Mouse (Mus musculus) cerebral cortex, adult 2 months (tissue): ENCODE results near the gene Plcxd3.

Source experiments
- WGBS: fragments of 180-500 bp; shearing (Covaris S2); methylation state at CpG from one replicate; pipeline ENCODE4 v1.1.7; 2018; 5-methylcytosine and 5-hydroxymethylcytosine counted together

The Plcxd3 gene

GRCm38 (mm10) chr15:4375423-4376220 is at the start of gene Plcxd3:
Gene Plcxd3 (plus strand): TSS chr15:4375491.
- 1% methylated on average over 33 of the region's 33 CpGs for whole genome bisulfite sequencing

DNA sequence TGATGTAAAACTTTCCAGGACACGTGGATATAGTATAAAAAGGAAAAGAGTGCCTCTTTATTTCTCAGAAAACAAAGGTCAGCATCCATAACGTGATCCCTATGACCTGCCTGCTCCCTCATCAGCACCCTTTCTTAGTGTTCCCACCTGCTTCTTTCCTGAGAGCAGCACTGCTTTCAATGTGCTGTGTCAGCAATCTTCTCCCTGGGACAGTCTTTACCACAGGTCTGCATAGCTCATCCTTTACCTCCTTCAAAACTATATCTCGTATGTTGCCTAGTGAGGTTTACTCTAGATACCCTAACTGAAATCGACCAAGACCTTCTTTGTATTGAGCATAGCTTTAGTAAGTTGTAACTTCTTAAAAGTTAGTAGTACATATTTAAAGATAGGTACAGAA is 43.4 kb upstream of the Plcxd3 start:
- WGBS, result 79% methylated on average over 4 of the region's 4 CpGs

DNA sequence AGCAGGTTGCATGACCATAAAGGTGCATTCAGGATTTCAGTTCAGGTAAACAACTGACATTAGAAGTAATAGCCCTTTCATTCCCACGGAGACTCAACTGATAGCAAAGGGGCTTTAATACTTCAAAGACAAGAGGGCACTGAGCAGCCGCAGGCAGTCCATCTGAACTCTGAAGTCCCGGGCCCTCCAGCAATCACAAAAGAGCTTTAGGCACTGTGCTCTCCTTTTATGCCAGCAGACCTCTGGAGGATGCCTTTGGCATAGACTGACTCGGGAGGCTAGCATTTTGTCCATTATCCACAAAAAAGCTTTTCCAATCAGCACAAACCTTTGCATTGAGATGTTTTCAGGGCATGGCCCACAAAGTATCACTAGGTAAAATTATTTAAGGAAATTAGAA is 33.7 kb upstream of the Plcxd3 start:
- WGBS, result 49% methylated on average over 4 of the region's 4 CpGs

GRCm38 (mm10) chr15:4348816-4349553 is 26.3 kb upstream of the Plcxd3 start:
- 50% methylated on average over 7 of the region's 7 CpGs for WGBS

GRCm38 (mm10) chr15:4356397-4356796 is 18.9 kb upstream of the Plcxd3 start:
- WGBS, result 86% methylated on average over 11 of the region's 11 CpGs

- WGBS, result 74% methylated on average over 4 of the region's 4 CpGs
These were observed 17.6 kb upstream of the Plcxd3 start for GRCm38 (mm10) chr15:4357706-4358105.

GRCm38 (mm10) chr15:4367801-4368200 is 7.5 kb upstream of the Plcxd3 start:
- WGBS, result 79% methylated on average over 2 of the region's 2 CpGs

- WGBS, result 55% methylated on average over 6 of the region's 6 CpGs
These were observed 769 bp upstream of the Plcxd3 start for GRCm38 (mm10) chr15:4374453-4374990.

GRCm38 (mm10) chr15:4375031-4375422 is 264 bp upstream of the Plcxd3 start:
- 16% methylated on average over 6 of the region's 6 CpGs for WGBS

- 14% methylated on average over 8 of the region's 8 CpGs for WGBS
These were observed 935 bp downstream of the Plcxd3 start for GRCm38 (mm10) chr15:4376221-4376631.

DNA sequence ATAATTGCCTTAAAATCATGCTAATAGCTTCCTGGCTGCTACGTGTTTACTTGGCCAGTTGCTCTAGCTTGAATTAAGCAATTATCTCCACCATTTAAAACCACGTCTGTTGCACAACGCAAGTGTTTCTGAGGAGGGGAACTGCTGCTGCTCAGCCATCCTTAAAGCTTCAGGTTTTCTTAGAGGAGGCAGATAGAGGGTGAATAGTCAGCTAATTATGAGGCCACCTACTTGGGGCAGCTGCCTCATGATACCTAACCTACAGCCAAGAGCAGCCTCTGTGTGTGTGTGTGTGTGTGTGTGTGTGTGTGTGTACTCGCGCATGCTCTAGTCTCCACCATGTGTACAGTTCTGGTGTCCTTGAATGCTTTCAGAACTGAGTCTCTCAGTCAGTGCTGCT is 3.5 kb downstream of the Plcxd3 start:
- WGBS, result 59% methylated on average over 5 of the region's 5 CpGs

- 44% methylated on average over 4 of the region's 4 CpGs for WGBS
These were observed 24.8 kb downstream of the Plcxd3 start for GRCm38 (mm10) chr15:4400096-4400495.

- 45% methylated on average over 2 of the region's 2 CpGs for whole genome bisulfite sequencing
These were observed 36.0 kb downstream of the Plcxd3 start for GRCm38 (mm10) chr15:4411333-4411732.

DNA sequence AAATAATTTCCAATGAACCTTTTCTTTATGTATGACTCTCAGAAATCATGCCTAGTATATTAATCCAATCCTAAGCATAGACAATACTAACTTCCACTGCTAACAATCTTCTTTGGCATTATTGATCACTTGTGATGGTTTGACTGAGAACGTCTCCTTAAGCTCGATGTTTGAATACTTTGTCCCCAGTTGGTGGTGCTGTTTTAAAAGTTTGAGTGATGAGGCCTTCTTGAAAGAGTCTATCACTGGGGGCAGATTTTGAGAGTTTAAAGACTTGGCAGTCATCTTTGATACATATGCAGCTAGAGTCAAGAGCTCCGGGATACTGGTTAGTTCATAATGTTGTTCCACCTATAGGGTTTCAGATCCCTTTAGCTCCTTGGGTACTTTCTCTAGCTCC is 120.9 kb downstream of the Plcxd3 start:
- 93% methylated on average over 3 of the region's 3 CpGs for WGBS

DNA sequence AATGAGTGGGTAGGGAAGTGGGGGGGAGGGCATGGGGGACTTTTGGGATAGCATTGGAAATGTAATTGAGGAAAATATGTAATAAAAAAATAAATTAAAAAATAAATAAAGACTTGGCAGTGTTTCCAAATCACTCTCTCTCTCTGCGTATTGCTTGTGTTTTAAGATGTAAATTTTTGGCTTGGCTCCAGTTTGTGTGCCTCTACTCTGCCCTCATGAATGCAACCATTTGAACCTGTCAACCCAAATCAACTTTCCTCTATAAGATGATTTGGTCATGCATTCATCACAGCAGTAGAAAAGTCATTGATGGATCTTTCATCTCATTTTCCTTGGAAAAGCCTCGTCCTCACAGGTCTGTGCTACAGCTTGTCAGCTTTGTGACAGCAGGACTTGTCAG is 121.7 kb downstream of the Plcxd3 start:
- WGBS, result 71% methylated on average over 2 of the region's 2 CpGs

DNA sequence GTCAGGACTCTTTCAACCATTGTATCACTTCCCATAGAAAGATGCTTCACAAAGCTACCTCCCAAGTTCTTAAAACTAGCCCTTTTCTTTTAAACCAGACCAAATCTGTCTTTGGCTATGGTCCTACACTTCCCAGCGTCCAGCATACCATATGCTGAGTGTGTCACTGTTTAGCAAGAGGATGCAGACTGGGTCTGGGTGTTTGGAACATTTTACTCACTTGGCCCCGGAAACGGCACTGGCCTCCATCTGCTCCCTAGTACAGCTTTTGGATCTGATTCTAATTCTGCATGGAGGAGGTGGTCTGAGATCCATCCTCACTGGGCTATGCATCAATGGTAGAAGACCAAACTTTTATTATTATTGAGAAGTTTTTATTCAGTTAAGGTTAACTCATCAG is 122.7 kb downstream of the Plcxd3 start:
- 50% methylated on average over 3 of the region's 3 CpGs for WGBS

DNA sequence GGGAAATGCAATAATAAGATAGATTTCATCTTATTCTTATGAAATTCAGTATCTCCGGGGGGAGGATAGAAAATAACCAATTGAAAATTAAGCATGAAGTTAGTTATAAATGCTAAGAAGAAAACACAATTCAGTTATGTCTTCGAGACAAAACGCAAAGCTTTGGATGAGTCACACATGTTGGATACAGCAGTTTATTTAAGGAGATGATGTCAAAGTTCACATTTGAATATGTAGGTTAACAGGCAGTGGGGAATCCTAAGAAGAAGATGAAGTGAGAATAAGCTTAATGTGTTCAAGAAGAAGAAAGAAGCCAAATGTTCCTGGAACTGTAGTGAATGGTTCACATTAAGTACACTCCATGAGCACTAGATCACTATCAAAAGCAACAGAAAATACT is 128.1 kb downstream of the Plcxd3 start:
- 73% methylated on average over 3 of the region's 3 CpGs for WGBS

DNA sequence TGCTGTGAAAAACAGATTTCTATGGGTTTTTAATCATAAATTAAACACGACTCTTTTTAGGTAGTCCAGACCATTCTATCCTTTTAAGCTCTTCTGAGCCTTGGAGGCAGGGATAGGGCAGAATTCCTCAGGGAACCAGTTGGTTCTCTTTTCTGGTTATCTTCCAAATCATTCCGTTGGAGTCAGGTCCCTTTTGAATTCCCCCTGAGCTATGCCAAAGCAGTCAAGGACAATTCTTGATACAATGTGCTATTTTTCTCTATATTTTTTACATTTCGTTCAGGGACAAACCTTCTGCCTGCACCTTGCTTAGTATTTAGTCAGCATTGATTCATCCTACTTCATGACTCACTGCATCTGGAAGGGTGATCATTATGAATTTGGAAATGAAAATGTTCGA is 128.5 kb downstream of the Plcxd3 start:
- 48% methylated on average over 4 of the region's 4 CpGs for WGBS

DNA sequence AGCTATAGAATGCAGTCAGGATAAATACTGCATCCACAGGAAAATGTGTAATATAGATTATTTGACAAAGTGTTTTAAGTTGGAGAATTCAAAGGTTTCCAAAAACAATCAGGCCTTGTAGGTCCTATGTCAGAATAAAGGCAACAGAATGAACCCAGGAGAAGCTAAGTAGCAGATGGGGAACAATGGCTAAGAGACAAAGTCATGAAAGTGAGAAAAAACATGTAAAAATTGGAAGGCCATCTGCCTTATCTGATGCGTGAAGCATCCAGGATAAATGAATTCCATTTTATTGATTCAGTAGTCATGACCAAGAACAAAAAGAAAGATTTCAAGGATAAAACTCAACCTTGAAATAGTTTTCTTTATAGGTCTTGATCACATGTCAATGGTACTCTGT is 139.4 kb downstream of the Plcxd3 start:
- 79% methylated on average over 1 of the region's 1 CpGs for WGBS

DNA sequence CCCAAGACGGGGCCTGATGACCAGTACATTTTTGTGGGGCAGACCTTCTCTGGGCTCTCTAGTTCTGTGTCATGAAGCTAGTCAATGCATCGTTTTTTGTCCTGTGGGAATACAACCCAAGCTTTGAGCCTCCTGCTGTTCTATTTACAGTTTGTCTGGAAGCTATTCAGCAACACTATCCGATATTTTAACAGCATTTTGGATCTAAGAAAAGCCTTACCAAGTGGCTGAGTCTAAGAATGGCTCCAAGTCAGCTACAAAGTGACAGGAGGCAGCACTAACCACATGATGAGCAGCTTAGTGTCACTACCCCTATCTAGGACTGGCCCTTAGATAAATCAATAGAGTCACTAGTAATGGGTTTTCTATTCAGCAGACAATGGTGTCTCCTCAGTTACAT is 149.3 kb downstream of the Plcxd3 start:
- WGBS, result 38% methylated on average over 3 of the region's 3 CpGs

DNA sequence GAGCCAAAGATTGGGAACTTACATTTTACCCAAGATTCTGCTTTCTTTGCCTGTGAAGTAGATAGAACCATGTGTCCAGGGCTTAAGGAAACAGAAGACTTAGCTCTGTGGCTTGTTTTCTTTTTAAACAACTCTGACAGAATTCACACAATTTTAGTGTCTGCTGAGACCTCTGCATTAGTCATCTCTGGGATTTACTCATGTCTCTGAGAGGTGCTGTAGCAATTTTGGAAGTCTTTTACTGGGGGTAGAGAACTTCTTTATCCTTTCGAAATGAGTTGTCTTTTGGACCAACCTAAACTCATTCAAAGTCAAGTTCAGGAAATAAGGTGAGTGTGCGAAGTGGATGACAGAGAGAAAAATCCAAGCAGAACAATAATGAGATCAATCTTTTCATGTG is 158.4 kb downstream of the Plcxd3 start:
- WGBS, result 75% methylated on average over 2 of the region's 2 CpGs

DNA sequence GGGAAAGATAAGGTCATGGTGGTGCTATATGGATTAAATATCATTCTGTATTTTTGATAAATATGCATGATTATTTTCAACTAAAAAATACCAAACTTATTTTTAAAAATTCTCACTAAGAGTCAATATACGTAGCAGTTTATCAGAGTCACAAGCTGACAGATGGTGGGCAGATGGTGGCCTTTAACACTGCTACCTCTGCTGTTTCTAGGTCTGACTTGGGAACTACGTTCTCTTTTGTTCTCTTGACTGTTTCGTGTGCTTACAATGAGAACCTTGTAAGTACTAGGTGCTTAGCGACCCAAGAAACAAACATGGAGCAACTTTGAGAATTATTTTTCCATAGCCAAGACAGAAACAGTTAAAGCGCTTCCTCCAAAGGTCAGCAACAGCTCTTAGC is 183.8 kb downstream of the Plcxd3 start:
- WGBS, result 82% methylated on average over 5 of the region's 5 CpGs

DNA sequence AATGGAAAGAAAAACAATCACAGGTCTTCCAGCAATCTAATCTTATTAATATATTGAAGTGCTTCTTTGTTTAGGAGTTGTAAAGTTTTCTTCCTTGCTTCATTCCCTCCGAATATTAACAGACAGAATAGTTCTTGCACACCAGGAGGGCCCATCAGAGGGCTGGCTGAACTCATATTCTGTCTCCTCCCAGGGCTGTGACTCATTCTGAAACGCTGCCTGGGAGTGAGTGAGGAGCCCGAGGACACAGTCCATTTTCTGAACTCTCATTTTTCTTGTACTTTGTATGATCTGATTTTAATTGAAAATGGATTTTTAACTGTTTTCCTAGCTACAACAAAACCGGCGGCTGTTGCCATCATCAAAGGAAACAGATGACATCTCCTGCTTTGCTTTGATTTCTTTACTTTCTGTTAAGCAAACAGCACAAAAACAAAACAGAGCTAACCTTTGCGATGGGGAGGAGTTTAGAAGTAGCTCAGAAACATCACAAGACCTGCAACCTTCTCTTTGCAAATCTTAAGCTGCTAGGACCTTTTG is 186.2 kb downstream of the Plcxd3 start:
- 59% methylated on average over 6 of the region's 6 CpGs for WGBS
